Mouse (Mus musculus) bone marrow macrophage, adult 2 months (primary cell): ENCODE results near the gene Fndc4. TPM values are rescaled to one million over a fixed set of nuclear protein-coding genes. Genes with fewer than 3 reads are reported as not detected.
A peak's percentile ranks its signal among the peaks of the same experiment; 100 is the strongest.

Experiments
- H3K27ac ChIP-seq: 2 replicates; pipeline ENCODE4 v1.5.1; 2012; ENCODE audit warnings: low read depth, low read length; ENCODE audit not compliant: insufficient read depth
- H3K4me1 ChIP-seq: 2 replicates; pipeline ENCODE4 v1.6.1; 2012; ENCODE audit warnings: low read length; ENCODE audit not compliant: control insufficient read depth, insufficient read depth
- H3K4me3 ChIP-seq: 2 replicates; pipeline ENCODE4 v1.5.1; 2012; ENCODE audit warnings: mild to moderate bottlenecking, low read length, moderate library complexity; ENCODE audit not compliant: insufficient read depth
- CTCF ChIP-seq: IDR thresholded peaks from 2 replicates; pipeline ENCODE4 v1.5.1; 2012; ENCODE audit warnings: low read depth, mild to moderate bottlenecking, low read length, moderate library complexity
- POLR2A ChIP-seq: IDR thresholded peaks from 2 replicates; pipeline ENCODE4 v1.6.1; 2012; ENCODE audit warnings: mild to moderate bottlenecking, low read depth, low read length, borderline replicate concordance
- polyA plus RNA-seq: library from polyadenylated mRNA; stranded (reverse); fragments of >200 nt; gene quantifications from 2 replicates; pipeline ENCODE4 v1.2.4, GENCODE M21; 2012; ENCODE audit not compliant: missing spikeins, insufficient read depth, insufficient read length

Fndc4 gene
- polyA plus RNA-seq, 1 experiment, result not detected

DNA sequence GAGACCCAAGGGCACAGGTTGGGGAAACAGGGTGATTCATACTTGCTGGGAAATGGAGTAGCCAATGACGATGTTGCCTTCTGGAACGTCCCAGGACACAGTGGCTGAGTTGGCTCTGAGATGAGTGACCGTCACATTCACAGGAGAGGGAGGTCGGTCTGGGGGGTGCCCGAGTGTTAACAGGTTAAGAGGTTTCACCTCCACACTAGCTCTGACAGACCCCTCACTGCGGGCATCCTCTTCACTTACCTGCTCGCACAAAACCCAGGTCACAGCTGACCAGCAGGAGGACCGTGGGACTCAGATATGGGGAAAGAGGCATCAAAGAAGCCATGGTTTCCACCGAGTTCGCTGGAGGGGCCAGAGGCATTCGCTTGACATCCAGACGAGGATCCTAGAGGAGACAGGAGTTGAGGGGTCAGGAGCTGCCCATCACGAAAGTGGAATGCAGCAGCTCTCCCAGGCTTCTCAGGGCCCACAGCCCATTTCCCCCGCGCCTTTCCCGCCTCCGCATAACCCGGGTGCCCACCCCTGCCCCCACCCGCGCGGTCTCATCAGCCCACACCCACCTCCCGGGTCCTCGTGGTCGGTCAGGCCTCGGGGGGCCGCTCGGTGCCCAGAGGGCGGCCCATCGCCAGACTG is 795 bp downstream of the Fndc4 start:
- TF ChIP-seq POLR2A, result no peak
- TF ChIP-seq CTCF, result no peak
- H3K4me3 ChIP-seq, result peak overlapping the region; percentile 51
- no peak overlapping the region for H3K27ac ChIP-seq
- H3K4me1 ChIP-seq, result peaks cover 12% of the 10 kb centered on the region

DNA sequence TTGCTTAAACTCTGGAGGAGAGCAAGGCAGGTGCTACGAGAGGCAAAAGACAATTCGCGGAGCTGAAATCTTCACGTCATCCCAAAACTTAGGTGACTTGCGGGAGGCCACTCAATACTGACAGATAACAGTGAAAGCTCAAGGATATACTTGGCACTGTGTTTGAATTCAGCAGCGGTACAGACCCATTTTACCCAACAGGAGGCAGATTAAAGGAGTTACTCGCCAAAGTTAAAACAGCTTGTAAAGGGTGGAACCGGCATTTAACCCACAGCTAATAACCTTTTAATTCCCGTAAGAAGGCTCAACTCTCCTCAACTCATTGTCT is 4.6 kb downstream of the Fndc4 start:
- no peak for TF ChIP-seq POLR2A
- TF ChIP-seq CTCF, result no peak
- Histone ChIP-seq H3K27ac (peak overlapping the region; percentile 3; the same call in 1 of the 2 replicates), H3K4me1 (peaks cover 23% of the 10 kb centered on the region)

DNA sequence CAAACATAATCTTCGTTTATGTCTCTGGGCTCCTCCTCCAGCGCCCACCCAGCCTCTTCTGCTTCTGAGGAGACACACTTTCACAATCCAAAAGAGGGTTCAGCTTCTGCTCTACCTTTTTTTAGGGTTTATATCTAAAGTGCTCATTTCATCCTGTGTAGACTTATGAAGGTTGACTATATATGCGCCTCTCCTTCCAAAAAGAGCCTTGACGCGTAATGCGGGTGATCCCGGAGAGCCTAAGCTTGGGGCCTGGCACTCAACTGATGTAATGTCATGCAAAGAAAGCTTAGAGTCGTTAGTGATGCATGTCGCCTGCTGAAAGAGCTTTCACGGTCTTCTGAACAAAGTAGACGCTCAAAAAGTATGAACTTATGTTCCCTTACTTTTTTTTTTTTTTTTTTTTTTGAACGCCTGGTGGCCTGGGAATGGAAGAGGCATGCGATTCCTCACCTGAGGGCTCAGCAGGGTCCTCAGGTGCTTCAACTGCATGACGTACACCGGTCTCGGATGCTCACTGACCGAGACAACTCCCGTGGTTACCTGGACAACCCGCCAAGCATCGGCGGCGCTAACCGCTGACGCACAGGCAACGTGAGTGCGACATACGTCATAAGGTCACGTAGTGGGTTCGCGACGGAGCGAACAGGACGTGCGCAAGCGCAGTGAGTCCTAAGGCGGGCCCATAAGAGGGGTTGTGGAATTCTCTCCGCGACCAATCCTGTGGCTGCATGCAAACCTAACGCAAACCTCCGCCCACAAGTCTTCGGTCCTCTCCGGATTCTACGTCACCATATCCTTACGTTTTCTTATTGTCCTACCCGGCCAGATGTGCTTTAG is 5.1 kb downstream of the Fndc4 start, which contains the start of gene Ift172:
Ift172 (minus strand) TSS at position 596 of the 840 bp plus-strand sequence.
- peak within 1 kb of the TSS; percentile 67 for H3K4me3 ChIP-seq
- TF ChIP-seq CTCF, result no peak
- no peak for TF ChIP-seq POLR2A
- H3K4me1 ChIP-seq, result peaks cover 23% of the 10 kb centered on the region
- peak within 1 kb of the TSS; percentile 62 for H3K27ac ChIP-seq

More for the DNA sequence above, 4.6 kb downstream of the Fndc4 start:
- H3K4me3 ChIP-seq, result peak overlapping the region; percentile 67

DNA sequence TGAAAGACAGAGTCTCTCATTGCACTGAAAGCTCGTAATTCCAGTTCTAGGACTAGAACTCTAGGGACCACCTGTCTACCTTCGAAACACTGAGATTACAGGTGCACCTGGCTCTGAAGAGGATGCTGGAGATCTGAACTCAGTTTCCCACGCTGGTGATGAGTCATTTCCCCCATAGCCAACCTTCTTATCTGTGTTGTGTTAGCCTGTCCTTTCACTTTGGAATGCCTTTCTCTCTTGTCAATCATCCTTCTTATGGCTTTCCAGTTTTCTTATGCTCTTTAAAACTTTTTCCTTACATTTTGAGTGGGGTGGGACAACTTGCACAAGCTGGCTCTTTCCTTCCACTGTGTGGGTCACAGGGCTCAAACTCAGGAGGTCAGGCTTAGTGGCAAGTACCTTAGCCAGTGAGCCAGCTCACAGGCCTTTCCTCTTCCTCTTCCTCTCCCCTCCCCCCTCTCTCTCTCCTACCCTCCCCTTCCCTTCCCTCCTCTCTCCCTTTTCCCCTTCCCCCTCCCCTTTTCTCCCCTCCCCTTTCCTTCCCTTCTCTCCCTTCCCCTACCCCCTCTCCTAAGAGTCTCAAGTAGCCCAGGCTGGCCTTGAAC is 6.2 kb downstream of the Fndc4 start:
- Histone ChIP-seq H3K4me1 (peaks cover 23% of the 10 kb centered on the region), H3K27ac (peak overlapping the region; percentile 62), H3K4me3 (peak overlapping the region; percentile 65; the same call in 1 of the 2 replicates)

DNA sequence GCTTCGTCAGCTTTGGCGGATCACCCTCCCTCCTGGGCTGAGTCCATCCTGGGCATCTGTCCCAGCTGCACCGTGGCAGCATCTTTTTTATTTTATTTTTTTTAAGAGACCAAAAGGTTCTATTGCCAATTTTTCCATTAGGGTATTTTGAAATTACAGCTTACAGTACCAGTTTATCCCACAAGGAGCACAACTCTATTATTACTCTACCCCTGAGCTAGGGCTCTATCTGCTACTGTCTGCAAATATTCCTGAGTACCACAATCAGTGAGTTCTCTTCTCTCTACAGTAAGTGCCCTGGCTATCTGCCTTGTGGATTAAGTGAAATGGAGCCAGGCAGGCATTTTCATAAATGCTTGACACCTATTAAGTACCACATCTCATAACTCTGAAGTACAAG is 7.2 kb downstream of the Fndc4 start:
- peak overlapping the region; percentile 81 for H3K27ac ChIP-seq
- H3K4me3 ChIP-seq, result peak overlapping the region; percentile 34
- no peak for TF ChIP-seq CTCF
- TF ChIP-seq POLR2A, result no peak
- H3K4me1 ChIP-seq, result peaks cover 23% of the 10 kb centered on the region

More for the DNA sequence above, 6.2 kb downstream of the Fndc4 start:
- TF ChIP-seq CTCF (no peak), POLR2A (no peak)

DNA sequence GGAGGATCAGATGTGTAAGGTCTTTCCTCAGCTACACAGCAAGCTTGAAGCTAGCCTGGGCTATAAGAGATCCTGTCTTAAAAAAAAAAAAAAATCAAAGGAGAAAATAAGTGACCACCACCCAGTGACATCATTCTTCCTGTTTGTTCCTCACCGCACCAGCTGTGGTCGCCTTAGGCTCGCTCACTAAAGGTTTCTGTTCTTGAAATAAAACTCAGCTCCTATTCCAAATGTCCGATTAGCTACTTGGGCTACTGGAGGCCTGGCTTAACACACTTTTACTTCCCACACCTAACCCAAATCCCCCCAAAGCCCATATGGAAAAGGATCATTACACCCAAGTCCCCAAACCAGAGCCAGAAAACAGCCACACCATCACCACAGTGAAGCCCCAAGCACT is 7.7 kb downstream of the Fndc4 start:
- Histone ChIP-seq H3K27ac (peak overlapping the region; percentile 81), H3K4me3 (peak overlapping the region; percentile 34), H3K4me1 (peaks cover 23% of the 10 kb centered on the region)
- no peak; the same call in 1 of the 2 replicates for TF ChIP-seq CTCF
- TF ChIP-seq POLR2A, result no peak

DNA sequence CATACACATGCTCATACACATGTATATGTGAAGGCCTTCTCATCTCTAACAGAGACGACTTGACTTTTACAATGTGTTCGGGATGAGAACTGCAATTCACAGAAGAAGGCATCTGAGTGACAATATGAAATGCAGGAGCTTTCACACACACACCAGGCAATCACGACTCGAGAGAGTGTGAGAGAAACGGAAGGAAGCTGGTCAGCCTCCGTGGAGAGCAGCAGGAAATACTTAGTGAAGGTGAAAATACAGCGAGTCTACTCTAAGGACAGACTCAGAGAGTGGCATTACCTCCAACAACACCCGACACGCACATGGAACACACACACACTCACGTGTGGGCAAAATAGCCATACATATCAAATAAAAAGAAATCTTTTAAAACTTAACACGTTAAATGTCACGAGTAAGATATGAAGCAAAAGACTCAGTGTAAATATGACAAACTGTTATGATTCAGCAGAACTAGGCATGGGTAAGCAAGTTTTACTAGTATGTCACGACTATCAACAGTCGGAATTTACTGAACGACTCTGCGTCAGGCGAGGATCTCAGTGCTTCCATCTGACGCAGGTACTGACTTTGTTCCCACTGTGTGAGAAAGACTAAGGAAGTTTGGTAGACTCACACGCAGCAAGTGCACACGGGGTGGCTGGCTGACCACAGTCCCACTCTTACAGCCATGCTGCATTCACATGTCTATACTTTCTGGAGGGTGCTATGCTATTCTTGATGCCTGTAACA is 16.5 kb downstream of the Fndc4 start:
- Histone ChIP-seq H3K4me1 (no peaks in the 10 kb centered on the region), H3K4me3 (no peak overlapping the region), H3K27ac (no peak overlapping the region)
- no peak for TF ChIP-seq CTCF
- TF ChIP-seq POLR2A, result no peak

DNA sequence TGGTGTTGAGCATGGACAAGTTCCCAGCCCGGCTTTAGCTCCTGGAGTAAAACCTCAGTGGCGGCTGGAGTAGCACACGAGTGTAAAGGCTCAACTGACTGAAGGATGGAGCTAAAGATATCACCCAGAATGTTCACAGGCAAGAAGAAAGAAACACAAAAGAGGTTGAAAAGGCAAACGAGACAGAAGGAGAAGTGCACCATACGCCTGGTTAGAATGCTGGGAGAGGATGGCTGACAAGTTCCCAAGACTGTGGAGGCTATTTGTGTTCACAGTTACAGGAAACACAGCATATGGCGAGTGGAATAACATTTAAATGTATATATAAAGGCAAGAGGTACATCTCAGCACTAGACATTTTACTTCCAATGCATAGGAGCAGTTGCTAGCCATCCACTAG is 22.9 kb downstream of the Fndc4 start:
- Histone ChIP-seq H3K27ac (no peak overlapping the region), H3K4me1 (0 out of 2 replicates have a peak, but pooled peaks cover 1% of the 10 kb centered on the region)
- TF ChIP-seq CTCF (no peak), POLR2A (no peak)

DNA sequence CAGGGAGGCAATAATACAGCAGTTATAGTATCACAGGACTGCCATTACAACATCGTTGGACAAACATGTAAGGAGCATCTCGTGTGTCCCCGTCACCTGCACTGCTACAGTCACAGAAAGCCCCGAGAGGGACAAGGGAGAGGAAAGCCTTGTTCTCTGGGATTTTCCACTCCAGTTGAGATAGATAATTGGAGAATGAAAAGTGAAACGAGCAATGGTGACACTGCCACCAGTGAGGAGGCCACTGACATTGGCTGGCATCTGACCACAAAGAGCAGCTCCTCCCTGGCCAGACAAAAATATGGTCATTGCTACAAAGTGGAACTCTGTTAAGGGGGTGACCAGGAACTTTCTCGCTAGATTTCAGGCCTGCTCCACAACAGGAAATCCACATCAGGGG is 28.2 kb downstream of the Fndc4 start:
- H3K27ac ChIP-seq, result no peak overlapping the region
- H3K4me1 ChIP-seq, result 0 out of 2 replicates have a peak, but pooled peaks cover 2% of the 10 kb centered on the region
- TF ChIP-seq POLR2A (no peak), CTCF (no peak)
- H3K4me3 ChIP-seq, result no peak overlapping the region

More for the DNA sequence above, 22.9 kb downstream of the Fndc4 start:
- H3K4me3 ChIP-seq, result no peak overlapping the region
